Mouse (Mus musculus): ENCODE measurements around the gene Slc6a13.

- TF ChIP-seq CTCF (IDR thresholded peaks at IDR 0.05; ENCODE audit: insufficient read depth, low read depth, low read length) (no peak), POLR2A (IDR thresholded peaks at IDR 0.05; ENCODE audit: insufficient read depth, low read depth, low read length) (no peak)
Observed at GRCm38 (mm10) chr6:121284132-121284531, 15.9 kb upstream of the Slc6a13 start.

All from olfactory bulb, adult 2 months (tissue).